Mouse (Mus musculus): ENCODE data around the gene Ptger1.

The Ptger1 gene

GRCm38 (mm10) chr8:83652744-83653661 is 13.5 kb upstream of the Ptger1 start:
- in situ Hi-C loops (cut with MboI; ENCODE audit: low pct_unique_long_range_greater_than_20kb in 1 of 2, low sequenced_read_pairs in 2 of 2, unreplicated experiment in 1 of 2) = no loop called here

- in situ Hi-C loops (cut with MboI; ENCODE audit: low pct_unique_long_range_greater_than_20kb in 1 of 2, low sequenced_read_pairs in 2 of 2, unreplicated experiment in 1 of 2) = no loop called here
These were observed 12.8 kb upstream of the Ptger1 start for GRCm38 (mm10) chr8:83653662-83654017.

GRCm38 (mm10) chr8:83654725-83655124 is 11.8 kb upstream of the Ptger1 start:
- in situ Hi-C loops (cut with MboI; ENCODE audit: low pct_unique_long_range_greater_than_20kb in 1 of 2, low sequenced_read_pairs in 2 of 2, unreplicated experiment in 1 of 2) = no loop called here

GRCm38 (mm10) chr8:83656043-83656442 is 10.4 kb upstream of the Ptger1 start:
- in situ Hi-C loops (cut with MboI; ENCODE audit: low pct_unique_long_range_greater_than_20kb in 1 of 2, low sequenced_read_pairs in 2 of 2, unreplicated experiment in 1 of 2) = no loop called here

- in situ Hi-C loops (cut with MboI; ENCODE audit: low pct_unique_long_range_greater_than_20kb in 1 of 2, low sequenced_read_pairs in 2 of 2, unreplicated experiment in 1 of 2) = no loop called here
These were observed 9.8 kb upstream of the Ptger1 start for GRCm38 (mm10) chr8:83656484-83657246.

GRCm38 (mm10) chr8:83660545-83660944 is 5.9 kb upstream of the Ptger1 start:
- in situ Hi-C loops (cut with MboI; ENCODE audit: low pct_unique_long_range_greater_than_20kb in 1 of 2, low sequenced_read_pairs in 2 of 2, unreplicated experiment in 1 of 2) = no loop called here

GRCm38 (mm10) chr8:83660995-83661680 is 5.3 kb upstream of the Ptger1 start:
- in situ Hi-C loops (cut with MboI; ENCODE audit: low pct_unique_long_range_greater_than_20kb in 1 of 2, low sequenced_read_pairs in 2 of 2, unreplicated experiment in 1 of 2) = no loop called here

GRCm38 (mm10) chr8:83662421-83662826 is 4.1 kb upstream of the Ptger1 start:
- in situ Hi-C loops (cut with MboI; ENCODE audit: low pct_unique_long_range_greater_than_20kb in 1 of 2, low sequenced_read_pairs in 2 of 2, unreplicated experiment in 1 of 2) = no loop called here

GRCm38 (mm10) chr8:83664096-83664495 is 2.4 kb upstream of the Ptger1 start:
- in situ Hi-C loops (cut with MboI; ENCODE audit: low pct_unique_long_range_greater_than_20kb in 1 of 2, low sequenced_read_pairs in 2 of 2, unreplicated experiment in 1 of 2) = no loop called here

GRCm38 (mm10) chr8:83664931-83665625 is 1.4 kb upstream of the Ptger1 start:
- in situ Hi-C loops (cut with MboI; ENCODE audit: low pct_unique_long_range_greater_than_20kb in 1 of 2, low sequenced_read_pairs in 2 of 2, unreplicated experiment in 1 of 2) = no loop called here

- in situ Hi-C loops (cut with MboI; ENCODE audit: low pct_unique_long_range_greater_than_20kb in 1 of 2, low sequenced_read_pairs in 2 of 2, unreplicated experiment in 1 of 2) = no loop called here
These were observed 372 bp downstream of the Ptger1 start for GRCm38 (mm10) chr8:83666866-83667234.

- in situ Hi-C loops (cut with MboI; ENCODE audit: low pct_unique_long_range_greater_than_20kb in 1 of 2, low sequenced_read_pairs in 2 of 2, unreplicated experiment in 1 of 2) = no loop called here
These were observed 1.0 kb downstream of the Ptger1 start for GRCm38 (mm10) chr8:83667526-83667925.

GRCm38 (mm10) chr8:83668010-83668916 is 1.8 kb downstream of the Ptger1 start:
- in situ Hi-C loops (cut with MboI; ENCODE audit: low pct_unique_long_range_greater_than_20kb in 1 of 2, low sequenced_read_pairs in 2 of 2, unreplicated experiment in 1 of 2) = no loop called here

- in situ Hi-C loops (cut with MboI; ENCODE audit: low pct_unique_long_range_greater_than_20kb in 1 of 2, low sequenced_read_pairs in 2 of 2, unreplicated experiment in 1 of 2) = no loop called here
These were observed 2.5 kb downstream of the Ptger1 start for GRCm38 (mm10) chr8:83669013-83669412.

- in situ Hi-C loops (cut with MboI; ENCODE audit: low pct_unique_long_range_greater_than_20kb in 1 of 2, low sequenced_read_pairs in 2 of 2, unreplicated experiment in 1 of 2) = no loop called here
These were observed 6.5 kb downstream of the Ptger1 start for GRCm38 (mm10) chr8:83672936-83673335.

- in situ Hi-C loops (cut with MboI; ENCODE audit: low pct_unique_long_range_greater_than_20kb in 1 of 2, low sequenced_read_pairs in 2 of 2, unreplicated experiment in 1 of 2) = no loop called here
These were observed 8.0 kb downstream of the Ptger1 start for GRCm38 (mm10) chr8:83674497-83674896.

- in situ Hi-C loops (cut with MboI; ENCODE audit: low pct_unique_long_range_greater_than_20kb in 1 of 2, low sequenced_read_pairs in 2 of 2, unreplicated experiment in 1 of 2) = no loop called here
These were observed 13.4 kb downstream of the Ptger1 start for GRCm38 (mm10) chr8:83679866-83680265.

GRCm38 (mm10) chr8:83680603-83681002 is 14.1 kb downstream of the Ptger1 start:
- in situ Hi-C loops (cut with MboI; ENCODE audit: low pct_unique_long_range_greater_than_20kb in 1 of 2, low sequenced_read_pairs in 2 of 2, unreplicated experiment in 1 of 2) = no loop called here

Measured in mouse embryonic stem cell (cell line).